In the genomic region with DNA sequence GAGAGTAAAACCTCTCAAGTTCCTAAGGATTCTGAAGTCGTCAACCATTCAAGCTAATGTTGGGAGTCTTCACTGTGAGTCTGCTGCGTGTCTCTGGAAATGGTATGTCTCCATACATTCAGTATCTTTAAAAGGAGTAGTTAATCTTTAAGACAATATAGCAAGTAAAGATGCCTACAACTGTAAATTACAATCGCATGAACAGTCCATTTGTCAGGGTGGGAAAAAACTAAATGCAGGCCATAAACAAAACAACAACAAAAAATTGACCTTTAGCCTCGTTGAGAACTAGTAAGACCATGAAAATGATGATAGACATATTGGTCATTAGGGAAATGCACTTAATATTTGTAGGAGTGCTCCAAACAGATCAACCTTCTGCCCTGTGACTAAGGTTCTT, we compare ENCODE assay signal across 18 mouse cellular contexts. TPM values are rescaled to one million over a fixed set of nuclear protein-coding genes. Genes with fewer than 3 reads are reported as not detected.
"Had no signal": no experiment of that assay in that cellular context is flagged by ENCODE, and none has a peak within 500 bp of the region (broad histone marks: within the 10 kb centered on the region; RNA-seq: fewer than 3 reads in every experiment).

A gene (minus strand): TSS at position 101 of the 400 bp plus-strand sequence.

- ATAC-seq: forebrain, embryonic 13.5 days; forebrain, embryonic 14.5 days; forebrain, embryonic 15.5 days; forebrain, embryonic 16.5 days; forebrain, postnatal 0 days had no signal

- H3K36me3 ChIP-seq: embryonic facial prominence, embryonic 10.5 days; embryonic facial prominence, embryonic 12.5 days; embryonic facial prominence, embryonic 13.5 days; embryonic facial prominence, embryonic 15.5 days; forebrain, embryonic 10.5 days; forebrain, embryonic 12.5 days; forebrain, embryonic 15.5 days had no signal

- H3K9ac ChIP-seq: embryonic facial prominence, embryonic 12.5 days; embryonic facial prominence, embryonic 13.5 days; embryonic facial prominence, embryonic 15.5 days; forebrain, embryonic 12.5 days; forebrain, embryonic 13.5 days; forebrain, embryonic 15.5 days; forebrain, postnatal 0 days had no signal

- H3K4me1 ChIP-seq: embryonic facial prominence, embryonic 10.5 days; embryonic facial prominence, embryonic 12.5 days; embryonic facial prominence, embryonic 13.5 days; embryonic facial prominence, embryonic 15.5 days; forebrain, embryonic 10.5 days; forebrain, embryonic 12.5 days; forebrain, embryonic 13.5 days; forebrain, embryonic 15.5 days had no signal

- H3K4me3 ChIP-seq: embryonic facial prominence, embryonic 10.5 days; embryonic facial prominence, embryonic 12.5 days; embryonic facial prominence, embryonic 13.5 days; embryonic facial prominence, embryonic 15.5 days; erythroblast, embryonic 14.5 days; forebrain, embryonic 10.5 days; forebrain, embryonic 12.5 days; forebrain, embryonic 13.5 days; forebrain, embryonic 15.5 days; gastrocnemius, adult 2 months; heart, adult 2 months had no signal

- H3K4me2 ChIP-seq: embryonic facial prominence, embryonic 12.5 days; embryonic facial prominence, embryonic 13.5 days; embryonic facial prominence, embryonic 15.5 days; forebrain, embryonic 12.5 days; forebrain, embryonic 13.5 days; forebrain, embryonic 15.5 days had no signal

- H3K27ac ChIP-seq: embryonic facial prominence, embryonic 10.5 days; embryonic facial prominence, embryonic 12.5 days; embryonic facial prominence, embryonic 13.5 days; embryonic facial prominence, embryonic 15.5 days; forebrain, embryonic 10.5 days; forebrain, embryonic 12.5 days; forebrain, embryonic 13.5 days; forebrain, embryonic 15.5 days; gastrocnemius, adult 2 months; heart, adult 2 months had no signal

- H3K9me3 ChIP-seq: embryonic facial prominence, embryonic 10.5 days; embryonic facial prominence, embryonic 12.5 days; embryonic facial prominence, embryonic 13.5 days; embryonic facial prominence, embryonic 15.5 days; forebrain, embryonic 10.5 days; forebrain, embryonic 12.5 days; forebrain, embryonic 13.5 days; forebrain, embryonic 15.5 days had no signal

- H3K27me3 ChIP-seq: embryonic facial prominence, embryonic 12.5 days; embryonic facial prominence, embryonic 13.5 days; embryonic facial prominence, embryonic 15.5 days; forebrain, embryonic 12.5 days; forebrain, embryonic 13.5 days; forebrain, embryonic 15.5 days had no signal

RNA-seq across cellular contexts. Expression of the gene that starts here (rescaled TPM):
- polyA plus RNA-seq: cortical plate, adult 2 months; embryonic facial prominence, embryonic 10.5 days; embryonic facial prominence, embryonic 11.5 days; embryonic facial prominence, embryonic 12.5 days; embryonic facial prominence, embryonic 13.5 days; embryonic facial prominence, embryonic 14.5 days; embryonic facial prominence, embryonic 15.5 days; erythroblast, embryonic 14.5 days; forebrain, embryonic 10.5 days; forebrain, embryonic 12.5 days; forebrain, embryonic 13.5 days; forebrain, embryonic 15.5 days; forebrain, embryonic 16.5 days; forebrain, postnatal 0 days; gonadal fat pad, adult 2 months; heart, adult 2 months had no signal
